ENCODE assay signal across 8 mouse cellular contexts in the genomic region with DNA sequence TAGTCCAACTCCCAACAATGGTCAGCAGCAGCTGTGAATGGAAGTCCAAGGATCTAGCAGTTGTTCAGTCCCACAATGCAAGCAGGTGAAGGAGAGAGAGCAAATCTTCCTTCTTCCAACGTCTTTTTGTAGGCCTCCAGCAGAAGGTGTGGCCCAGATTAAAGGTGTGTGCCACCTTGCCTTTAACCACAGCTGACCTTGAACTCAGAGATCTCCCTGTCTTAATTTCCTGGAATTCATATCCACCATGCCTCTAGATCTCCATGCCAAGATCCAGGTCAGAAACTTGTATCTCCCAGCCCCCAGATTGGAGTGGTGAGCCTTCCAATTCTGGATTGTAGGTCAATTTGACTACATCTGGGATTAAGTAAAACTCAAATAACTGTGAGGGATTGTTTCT. TPM values are rescaled to one million over a fixed set of nuclear protein-coding genes. Genes with fewer than 3 reads are reported as not detected.
DNase-seq lines count a peak whose midpoint lies in the region; ATAC-seq lines count a peak whose summit lies in the region.

Gene Wtap (minus strand): TSS at position 101 of the 400 bp plus-strand sequence.

- no peaks in the 10 kb centered on the region for H3K27me3 ChIP-seq in embryonic facial prominence, embryonic 10.5 days (replicated peaks; ENCODE audit: low read depth, poor library complexity, severe bottlenecking)
- H3K27me3 ChIP-seq in heart, embryonic 10.5 days (ENCODE audit: insufficient read depth, poor library complexity, severe bottlenecking) = no peaks in the 10 kb centered on the region
- H3K27me3 ChIP-seq in midbrain, embryonic 16.5 days (ENCODE audit: control insufficient read depth, insufficient read depth, low read depth, low read length) = no peaks in the 10 kb centered on the region

- ATAC-seq in midbrain, embryonic 16.5 days = no peak

- 82% methylated on average over 1 of the region's 1 CpGs for WGBS in embryonic facial prominence, embryonic 10.5 days
- WGBS in heart, embryonic 10.5 days = 77% methylated on average over 1 of the region's 1 CpGs
- WGBS in midbrain, embryonic 16.5 days = 93% methylated on average over 1 of the region's 1 CpGs

- DNase-seq in layer of hippocampus, adult 8-10 months (ENCODE audit: low spot score in 2 of 2) = no peak
- DNase-seq in layer of hippocampus, adult 9-11 months = no peak
- no peak for DNase-seq in embryonic facial prominence, embryonic 10.5 days (ENCODE audit: low spot score)
- no peak for DNase-seq in heart, embryonic 10.5 days (ENCODE audit: low spot score)
- DNase-seq in layer of hippocampus, postnatal 36 days = no peak
- DNase-seq in spleen, postnatal 36 days (ENCODE audit: low spot score in 2 of 2) = no peak
- no peak for DNase-seq in B cell, adult 2 months

- H3K36me3 ChIP-seq in embryonic facial prominence, embryonic 10.5 days (replicated peaks) = peaks cover 4% of the 10 kb centered on the region; the same call in 1 of the 2 replicates
- H3K36me3 ChIP-seq in heart, embryonic 10.5 days = no peaks in the 10 kb centered on the region
- no peaks in the 10 kb centered on the region for H3K36me3 ChIP-seq in midbrain, embryonic 16.5 days (ENCODE audit: control insufficient read depth, insufficient read depth, low read length)

- H3K4me1 ChIP-seq in embryonic facial prominence, embryonic 10.5 days = peaks cover 14% of the 10 kb centered on the region
- H3K4me1 ChIP-seq in heart, embryonic 10.5 days = peaks cover 3% of the 10 kb centered on the region
- peaks cover 13% of the 10 kb centered on the region for H3K4me1 ChIP-seq in midbrain, embryonic 16.5 days (ENCODE audit: control insufficient read depth, insufficient read depth, low read length)

- no peaks in the 10 kb centered on the region for H3K9me3 ChIP-seq in embryonic facial prominence, embryonic 10.5 days
- no peaks in the 10 kb centered on the region for H3K9me3 ChIP-seq in heart, embryonic 10.5 days
- H3K9me3 ChIP-seq in midbrain, embryonic 16.5 days (replicated peaks; ENCODE audit: control insufficient read depth, low read length, poor library complexity, severe bottlenecking) = no peaks in the 10 kb centered on the region

- peak within 1 kb of the TSS; percentile 99 for H3K9ac ChIP-seq in midbrain, embryonic 16.5 days (ENCODE audit: low read depth, low read length)

- H3K27ac ChIP-seq in embryonic facial prominence, embryonic 10.5 days (replicated peaks) = peak within 1 kb of the TSS; percentile 100
- H3K27ac ChIP-seq in heart, embryonic 10.5 days = peak within 1 kb of the TSS; percentile 100
- peak within 1 kb of the TSS; percentile 100 for H3K27ac ChIP-seq in midbrain, embryonic 16.5 days (ENCODE audit: low read length)

- peak within 1 kb of the TSS; percentile 75 for H3K4me2 ChIP-seq in midbrain, embryonic 16.5 days (ENCODE audit: low read length)

- peak within 1 kb of the TSS; percentile 89 for H3K4me3 ChIP-seq in embryonic facial prominence, embryonic 10.5 days
- H3K4me3 ChIP-seq in heart, embryonic 10.5 days = peak within 1 kb of the TSS; percentile 98
- peak within 1 kb of the TSS; percentile 100 for H3K4me3 ChIP-seq in midbrain, embryonic 16.5 days (ENCODE audit: low read depth, low read length)

RNA-seq across cellular contexts. Expression of gene Wtap, which starts in this region (rescaled TPM):
- 10 to 100 TPM; 54.6 to 58.4 (median 55.5) TPM for total RNA-seq in layer of hippocampus, adult 8-10 months (2022)
- polyA plus RNA-seq in embryonic facial prominence, embryonic 10.5 days (2016; fragmentation: Nextera tagmentation; extraction: Ambion mirVana) = 148 and 153 TPM in 2 replicates
- 74.4 and 87.6 TPM in 2 replicates for polyA plus RNA-seq in heart, embryonic 10.5 days (2016; fragmentation: Nextera tagmentation; extraction: Ambion mirVana)
- total RNA-seq in layer of hippocampus, postnatal 36 days (2021) = 10 to 100 TPM; 55.6 to 63.8 TPM
- polyA plus RNA-seq in midbrain, embryonic 16.5 days (2015; fragmentation: Nextera tagmentation; extraction: Ambion mirVana) = 133 and 136 TPM in 2 replicates
